ENCODE assay signal across 8 mouse cellular contexts in the genomic region with DNA sequence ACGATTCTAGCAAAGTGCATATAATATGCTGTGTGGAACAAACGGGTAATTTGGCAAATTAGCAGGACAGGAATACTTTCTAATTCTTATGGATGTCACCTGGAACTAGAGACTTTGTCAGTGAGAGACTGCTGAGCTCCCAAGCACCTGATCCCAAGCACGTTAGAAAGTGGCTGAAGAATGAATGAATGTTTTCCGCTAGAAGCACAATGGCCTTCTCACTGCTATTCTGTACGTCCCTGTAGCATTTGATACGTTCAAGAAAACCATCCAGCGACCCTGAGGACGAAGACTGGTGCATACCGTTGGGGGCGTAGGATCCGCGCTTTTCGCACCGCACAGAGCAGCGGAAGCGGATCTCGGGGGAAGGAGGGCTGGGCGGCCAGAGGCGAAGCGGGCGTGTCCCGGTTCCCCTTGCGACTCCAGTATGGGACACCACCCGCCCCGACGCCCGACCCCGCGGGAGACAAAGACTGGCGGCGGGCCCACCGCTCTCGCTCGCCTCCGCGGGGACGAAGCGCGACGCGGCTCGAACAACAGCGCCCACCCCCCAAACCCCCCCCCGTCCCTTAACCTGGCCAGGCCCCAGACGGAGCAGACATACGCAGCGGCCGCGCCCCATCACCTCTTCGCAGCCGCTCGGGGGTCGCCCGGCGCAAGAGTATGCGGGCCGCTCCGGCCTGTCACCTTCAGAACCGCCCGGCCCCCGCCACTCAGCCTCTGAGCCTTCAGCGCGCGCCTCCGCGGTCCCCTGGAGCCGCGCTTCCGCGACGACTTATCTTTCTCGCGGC. TPM values are rescaled to one million over a fixed set of nuclear protein-coding genes. Genes with fewer than 3 reads are reported as not detected.
DNase-seq lines count a peak whose midpoint lies in the region; ATAC-seq and TF ChIP-seq lines count a peak whose summit lies in the region.

No protein-coding gene starts in this region.

- peak overlapping the region; percentile 85 for H3K27ac ChIP-seq in heart, postnatal 0 days (ENCODE audit: low read depth)

- peak overlapping the region; percentile 83 for H3K9ac ChIP-seq in heart, postnatal 0 days (replicated peaks; ENCODE audit: low read depth, low read length)

- ATAC-seq in erythroblast, adult 5-6 weeks (replicated peaks; ENCODE audit: low FRiP score, poor library complexity, severe bottlenecking), result peak; percentile 44; the same call in 1 of the 2 replicates
- peak; percentile 37 for ATAC-seq in heart, postnatal 0 days (ENCODE audit: insufficient read depth, low read depth)

- H3K36me3 ChIP-seq in E14TG2a.4 (ENCODE audit: insufficient read depth, low read length), result peaks cover 34% of the 10 kb centered on the region
- H3K36me3 ChIP-seq in heart, postnatal 0 days (replicated peaks; ENCODE audit: control insufficient read depth, insufficient read depth, low read length), result no peaks in the 10 kb centered on the region

- under 1% methylated on average over 67 of the region's 73 CpGs for WGBS in heart, postnatal 0 days

- peak; percentile 50 for DNase-seq in adrenal gland, postnatal 25 days
- DNase-seq in heart, postnatal 0 days (ENCODE audit: low spot score), result peak; percentile 34
- DNase-seq in layer of hippocampus, postnatal 25 days (ENCODE audit: extremely low spot score in 1 of 2, low spot score in 1 of 2), result peak; percentile 25 to 35
- peak; percentile 70 to 71 for DNase-seq in lung, postnatal 4 days
- DNase-seq in right cerebral cortex, postnatal 14 days, result peak; percentile 54
- DNase-seq in c-Kit-positive CD71-positive TER-119-positive erythroid progenitor cells, embryonic 14.5 days (ENCODE audit: low spot score), result no peak

- peak overlapping the region; percentile 86 for H3K4me3 ChIP-seq in E14TG2a.4 (replicated peaks; ENCODE audit: low read length)
- peak overlapping the region; percentile 75 for H3K4me3 ChIP-seq in heart, postnatal 0 days (ENCODE audit: low read depth, low read length)

- peak overlapping the region; percentile 90 for H3K4me2 ChIP-seq in heart, postnatal 0 days (ENCODE audit: low read depth, low read length)

- no peaks in the 10 kb centered on the region for H3K9me3 ChIP-seq in E14TG2a.4 (ENCODE audit: low read length)
- no peaks in the 10 kb centered on the region for H3K9me3 ChIP-seq in heart, postnatal 0 days (replicated peaks; ENCODE audit: control insufficient read depth, low read length)

- H3K27me3 ChIP-seq in E14TG2a.4 (ENCODE audit: insufficient read depth, low read length), result no peaks in the 10 kb centered on the region
- H3K27me3 ChIP-seq in heart, postnatal 0 days (ENCODE audit: control insufficient read depth, insufficient read depth, low read length), result no peaks in the 10 kb centered on the region

- TF ChIP-seq CTCF in E14TG2a.4 (conservative IDR thresholded peaks at IDR 0.05; ENCODE audit: low read length), result no peak
- no peak for TF ChIP-seq CTCF in heart, postnatal 0 days (IDR thresholded peaks at IDR 0.05; ENCODE audit: low read depth)

- H3K4me1 ChIP-seq in E14TG2a.4 (replicated peaks; ENCODE audit: low read depth, low read length), result peaks cover 64% of the 10 kb centered on the region
- H3K4me1 ChIP-seq in heart, postnatal 0 days (ENCODE audit: control insufficient read depth, insufficient read depth), result peaks cover 48% of the 10 kb centered on the region

- TF ChIP-seq EP300 in heart, postnatal 0 days (IDR thresholded peaks at IDR 0.05; ENCODE audit: low read depth), result no peak

RNA-seq across cellular contexts. Expression of gene Eps15l1, which starts 0.5 kb away (rescaled TPM):
- 60.5 and 64.2 TPM in 2 replicates for total RNA-seq in adrenal gland, postnatal 25 days (2021)
- 59.4 and 72.1 TPM in 2 replicates for total RNA-seq in erythroblast, adult 5-6 weeks (2015; ENCODE audit: low replicate concordance)
- 51.5 and 52.3 TPM in 2 replicates for total RNA-seq in erythroblast, adult 5-6 weeks (2017; ENCODE audit: low replicate concordance)
- 33.0 and 52.7 TPM in 2 replicates for total RNA-seq in heart, postnatal 0 days (2014; rRNA removed; ENCODE audit: low replicate concordance)
- polyA plus RNA-seq in heart, postnatal 0 days (2015; fragmentation: Nextera tagmentation; extraction: Ambion mirVana), result 23.2 and 24.9 TPM in 2 replicates
- 10 to 100 TPM; 58.9 to 72.2 TPM for total RNA-seq in layer of hippocampus, postnatal 25 days (2021)

RNA-seq across cellular contexts. Expression of gene Calr3, which starts 22.9 kb away (rescaled TPM):
- 2.4 and 3.6 TPM in 2 replicates for total RNA-seq in adrenal gland, postnatal 25 days (2021)
- not detected in 2 replicates for total RNA-seq in erythroblast, adult 5-6 weeks (2015; ENCODE audit: low replicate concordance)
- 0.77 TPM in 1 of 2 replicates, not detected in the other for total RNA-seq in erythroblast, adult 5-6 weeks (2017; ENCODE audit: low replicate concordance)
- 0.58 TPM in 1 of 2 replicates, not detected in the other for total RNA-seq in heart, postnatal 0 days (2014; rRNA removed; ENCODE audit: low replicate concordance)
- 2.9 and 3.2 TPM in 2 replicates for polyA plus RNA-seq in heart, postnatal 0 days (2015; fragmentation: Nextera tagmentation; extraction: Ambion mirVana)
- under 1 TPM; 0.69 to 0.85 TPM for total RNA-seq in layer of hippocampus, postnatal 25 days (2021)

RNA-seq across cellular contexts. Expression of gene 1700030K09Rik, which starts 22.9 kb away (rescaled TPM):
- 9.1 and 10.6 TPM in 2 replicates for total RNA-seq in adrenal gland, postnatal 25 days (2021)
- total RNA-seq in erythroblast, adult 5-6 weeks (2015; ENCODE audit: low replicate concordance), result 0.38 and 0.63 TPM in 2 replicates
- total RNA-seq in erythroblast, adult 5-6 weeks (2017; ENCODE audit: low replicate concordance), result 0.60 and 2.4 TPM in 2 replicates
- 2.7 and 10.8 TPM in 2 replicates for total RNA-seq in heart, postnatal 0 days (2014; rRNA removed; ENCODE audit: low replicate concordance)
- 5.7 and 5.9 TPM in 2 replicates for polyA plus RNA-seq in heart, postnatal 0 days (2015; fragmentation: Nextera tagmentation; extraction: Ambion mirVana)
- total RNA-seq in layer of hippocampus, postnatal 25 days (2021), result 10 to 100 TPM; 12.9 to 15.4 TPM

RNA-seq across cellular contexts. Expression of gene Cherp, which starts 54.3 kb away (rescaled TPM):
- total RNA-seq in adrenal gland, postnatal 25 days (2021), result 59.1 and 76.4 TPM in 2 replicates
- 25.7 and 29.0 TPM in 2 replicates for total RNA-seq in erythroblast, adult 5-6 weeks (2015; ENCODE audit: low replicate concordance)
- 6.0 and 7.7 TPM in 2 replicates for total RNA-seq in erythroblast, adult 5-6 weeks (2017; ENCODE audit: low replicate concordance)
- 17.0 and 26.4 TPM in 2 replicates for total RNA-seq in heart, postnatal 0 days (2014; rRNA removed; ENCODE audit: low replicate concordance)
- 15.8 and 16.0 TPM in 2 replicates for polyA plus RNA-seq in heart, postnatal 0 days (2015; fragmentation: Nextera tagmentation; extraction: Ambion mirVana)
- 10 to 100 TPM; 67.2 to 79.6 TPM for total RNA-seq in layer of hippocampus, postnatal 25 days (2021)
